Mouse (Mus musculus) yolk sac, embryonic 10.5 days (tissue): ENCODE measurements around the gene Rc3h2.

Experiments used
- DNase-seq: peaks from one replicate; pipeline ENCODE4 v3.0.0-alpha.2; 2017; ENCODE audit warnings: low spot score

Gene Rc3h2

GRCm38 (mm10) chr2:37338497-37339187, 84.1 kb downstream of the Rc3h2 start:
- no peak for DNase-seq

- no peak for DNase-seq
Measured at GRCm38 (mm10) chr2:37333321-37333720, 89.4 kb downstream of the Rc3h2 start.

- no peak for DNase-seq
Measured at GRCm38 (mm10) chr2:37326215-37326614, 96.5 kb downstream of the Rc3h2 start, which contains the start of gene Olfr368. Olfr368 (plus strand) TSS chr2:37326515.
